Mouse (Mus musculus) cerebellum, adult 8-10 months (tissue): ENCODE data around the gene Klhdc7b.

Experiments
- DNase-seq: peaks from one replicate; pipeline ENCODE4 v3.0.0; 2022

Gene Klhdc7b

GRCm38 (mm10) chr15:89384617-89385016 is at the start of gene Klhdc7b:
Gene Klhdc7b, plus strand, starts transcription at chr15:89384917.
- no peak for DNase-seq

DNA sequence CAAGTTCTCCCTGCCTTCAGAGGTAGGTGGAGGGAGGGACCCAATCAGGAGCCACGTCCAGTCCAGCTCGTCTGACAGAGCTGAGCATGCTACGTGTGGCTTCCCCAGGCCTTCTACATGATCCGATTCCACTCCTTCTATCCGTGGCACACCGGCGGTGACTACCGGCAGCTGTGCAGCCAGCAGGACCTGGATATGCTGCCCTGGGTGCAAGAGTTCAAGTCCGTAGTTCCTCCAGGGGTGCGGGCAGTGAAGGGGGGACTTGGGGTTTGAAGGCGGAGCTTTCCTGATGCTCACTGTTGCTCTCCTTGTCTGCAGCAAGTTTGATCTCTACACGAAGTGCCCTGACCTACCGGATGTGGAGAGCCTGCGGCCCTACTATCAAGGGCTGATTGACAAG is 48.3 kb upstream of the Klhdc7b start:
- DNase-seq = no peak

- DNase-seq = no peak
Measured at GRCm38 (mm10) chr15:89339696-89340095, 45.0 kb upstream of the Klhdc7b start.

- DNase-seq = no peak
Measured at GRCm38 (mm10) chr15:89340136-89340535, 44.6 kb upstream of the Klhdc7b start.

DNA sequence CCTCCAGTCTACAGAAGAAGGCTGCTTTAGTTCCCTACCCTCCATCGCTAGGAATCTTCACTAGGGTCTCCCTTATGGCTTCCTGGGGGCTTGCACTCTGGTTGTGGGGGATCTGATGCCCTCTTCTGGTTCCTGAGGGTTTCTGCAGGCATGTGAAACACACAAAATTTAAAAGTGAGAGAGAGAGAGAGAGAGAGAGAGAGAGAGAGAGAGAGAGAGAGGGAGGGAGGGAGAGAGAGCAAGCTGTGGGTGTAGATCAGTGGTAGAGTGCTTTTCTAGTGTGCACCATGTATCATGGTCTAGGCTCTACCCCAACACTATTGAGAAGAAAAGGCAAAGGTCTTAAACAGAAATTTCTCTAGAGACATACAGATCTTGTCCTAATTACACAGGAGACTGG is 43.0 kb upstream of the Klhdc7b start:
- DNase-seq = no peak

DNA sequence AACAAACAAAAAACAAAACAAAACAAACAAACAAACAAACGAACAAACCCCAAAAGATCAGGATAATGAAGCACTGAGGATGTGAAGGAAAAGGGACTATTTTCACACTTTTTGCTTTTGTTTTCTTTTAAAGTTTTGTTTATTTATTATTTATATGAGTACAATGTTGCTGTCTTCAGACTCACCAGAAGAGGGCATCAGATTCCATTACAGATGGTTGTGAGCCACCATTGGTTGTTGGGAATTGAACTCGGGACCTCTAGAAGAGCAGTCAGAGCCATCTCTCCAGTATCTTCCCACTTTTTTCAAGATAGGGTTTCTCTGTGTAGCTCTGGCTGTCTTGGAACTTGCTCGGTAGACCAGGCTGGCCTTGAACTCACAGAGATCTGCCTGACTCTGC is 41.4 kb upstream of the Klhdc7b start:
- DNase-seq = no peak

DNA sequence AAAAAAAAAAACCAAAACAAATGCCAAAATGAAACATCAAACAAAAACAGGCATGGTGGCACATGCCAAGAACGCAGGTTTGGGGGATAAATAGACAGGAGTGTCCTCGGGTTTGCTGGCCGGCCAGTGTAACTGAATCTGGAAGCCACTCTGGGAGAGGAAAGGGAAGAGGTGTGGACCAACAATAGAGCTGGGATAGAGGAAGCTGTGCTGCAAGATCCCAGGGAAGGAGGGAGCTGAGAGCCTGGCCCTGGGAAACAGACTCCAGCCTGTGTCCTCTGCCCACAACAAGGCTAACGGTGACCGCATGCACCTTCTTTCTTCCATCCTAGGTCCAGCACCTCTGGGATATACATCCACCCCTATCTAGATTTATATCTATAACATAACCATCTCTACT is 34.3 kb upstream of the Klhdc7b start:
- DNase-seq = no peak

DNA sequence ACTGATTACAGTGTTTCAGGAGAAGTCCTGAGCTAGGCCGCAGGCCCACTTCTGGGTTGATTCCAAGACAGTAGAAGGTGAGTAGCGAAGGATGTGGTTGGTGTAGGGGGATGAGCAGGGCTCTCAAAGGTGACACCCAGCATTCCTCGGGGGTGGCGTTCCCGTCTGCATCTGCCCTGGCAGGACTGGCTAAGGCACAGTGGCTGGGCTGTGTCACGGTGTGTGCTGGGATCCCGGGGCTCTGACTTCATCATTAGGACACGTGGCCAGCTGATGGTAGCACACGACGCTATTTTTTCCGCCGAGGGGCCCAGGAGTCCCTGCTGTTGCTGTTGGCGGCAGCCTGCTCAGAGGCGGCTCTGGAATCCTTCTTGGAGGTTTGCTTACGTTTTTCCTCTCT is 33.4 kb upstream of the Klhdc7b start:
- no peak for DNase-seq

- no peak for DNase-seq
Measured at GRCm38 (mm10) chr15:89352054-89352453, 32.7 kb upstream of the Klhdc7b start.

DNA sequence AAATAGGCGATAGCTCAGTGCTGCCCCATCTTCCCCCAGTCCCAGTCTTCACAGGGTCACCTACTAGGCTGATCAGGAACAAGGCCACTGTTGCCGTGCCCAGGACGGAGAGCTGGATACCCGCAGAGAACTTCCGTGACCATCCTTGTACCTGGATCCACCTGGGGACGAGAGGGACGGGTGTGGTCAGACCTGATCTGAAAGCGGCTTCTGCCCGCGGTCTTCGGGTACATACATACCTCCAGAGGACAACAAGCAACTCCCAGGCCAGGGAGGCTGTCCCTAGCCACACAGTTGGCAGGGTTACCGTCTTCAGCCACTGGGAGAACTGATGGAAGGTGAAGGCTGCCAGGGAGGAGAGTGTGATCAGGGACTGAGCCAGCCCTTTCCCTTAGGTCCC is 31.9 kb upstream of the Klhdc7b start:
- DNase-seq = no peak

- DNase-seq = no peak
Measured at GRCm38 (mm10) chr15:89353837-89354236, 30.9 kb upstream of the Klhdc7b start.

GRCm38 (mm10) chr15:89354455-89354854 is 30.3 kb upstream of the Klhdc7b start:
- no peak for DNase-seq

DNA sequence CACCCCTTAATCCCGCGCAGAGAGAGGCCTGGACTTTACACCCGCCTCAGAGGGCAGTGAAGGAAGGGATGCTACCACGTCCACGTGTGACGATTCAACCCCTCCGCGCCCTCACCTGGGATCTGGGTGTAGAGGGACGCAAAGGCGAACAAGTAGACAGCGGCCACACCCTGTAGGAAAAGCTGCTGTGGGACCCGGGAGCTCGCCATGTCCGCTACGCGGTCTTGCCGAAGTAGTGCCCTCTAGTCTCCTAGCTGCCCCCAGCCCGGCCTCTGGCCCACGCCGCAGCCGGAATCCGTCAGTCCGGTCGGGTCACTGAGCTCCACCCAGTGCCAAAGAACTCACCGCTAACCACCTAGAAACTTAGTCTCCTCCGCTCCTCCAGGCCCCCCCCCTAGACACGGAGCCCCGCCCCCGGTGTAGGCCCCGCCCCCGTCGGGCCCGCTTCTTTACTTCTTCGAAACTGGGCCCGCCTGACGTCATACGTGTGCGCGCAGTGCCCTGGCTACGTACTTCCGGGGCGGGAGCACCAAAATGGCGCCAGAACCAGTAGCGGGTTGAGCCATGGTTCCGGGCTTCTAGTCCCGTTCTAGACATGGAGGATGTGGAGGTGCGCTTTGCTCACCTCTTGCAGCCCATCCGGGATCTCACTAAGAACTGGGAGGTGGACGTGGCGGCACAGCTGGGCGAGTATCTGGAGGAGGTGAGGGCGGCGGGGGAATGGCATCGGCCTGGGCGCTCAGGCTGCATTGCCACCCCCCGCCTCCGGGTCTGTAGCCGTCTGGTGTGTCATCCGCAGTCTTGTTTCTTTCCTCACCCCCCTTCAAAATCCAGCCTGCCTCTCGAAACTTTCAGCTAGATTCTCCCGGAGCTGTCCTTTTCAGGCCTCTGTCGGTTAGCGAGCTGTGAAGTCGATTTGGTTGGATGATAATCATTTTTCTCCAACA is 29.2 kb upstream of the Klhdc7b start, which contains the start of the genes Lmf2 and Ncaph2:
Lmf2 (minus strand) TSS at position 419 of the 947 bp plus-strand sequence.
Ncaph2 (plus strand) TSS at position 479 of the 947 bp plus-strand sequence.
- peak; percentile 93 for DNase-seq

GRCm38 (mm10) chr15:89356372-89356771 is 28.3 kb upstream of the Klhdc7b start:
- no peak for DNase-seq

GRCm38 (mm10) chr15:89358784-89359183 is 25.9 kb upstream of the Klhdc7b start:
- no peak for DNase-seq

- DNase-seq = no peak
Measured at GRCm38 (mm10) chr15:89363051-89363450, 21.7 kb upstream of the Klhdc7b start.

- DNase-seq = peak; percentile 87
Measured at GRCm38 (mm10) chr15:89365141-89365551, 19.6 kb upstream of the Klhdc7b start.

DNA sequence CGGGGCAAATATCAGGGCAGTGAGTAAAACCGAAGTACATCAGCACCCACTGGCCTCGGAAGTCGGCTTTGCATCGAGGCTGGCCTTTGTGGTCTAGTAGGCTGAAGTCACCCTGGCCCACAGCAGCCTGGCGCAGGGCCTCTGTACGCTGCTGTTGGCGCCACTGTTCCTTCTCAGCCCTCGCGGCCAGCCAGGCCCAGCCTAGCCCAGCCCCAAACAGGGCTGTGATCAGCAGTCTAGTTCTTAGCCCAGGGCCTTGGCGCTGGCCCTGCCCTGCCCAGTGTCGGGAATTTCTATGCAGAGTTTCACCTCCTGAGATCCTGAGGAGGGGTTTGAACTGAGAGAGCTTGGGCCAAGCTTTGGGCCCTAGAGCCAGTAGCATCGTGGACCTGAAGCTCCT is 12.6 kb upstream of the Klhdc7b start:
- DNase-seq = no peak

DNA sequence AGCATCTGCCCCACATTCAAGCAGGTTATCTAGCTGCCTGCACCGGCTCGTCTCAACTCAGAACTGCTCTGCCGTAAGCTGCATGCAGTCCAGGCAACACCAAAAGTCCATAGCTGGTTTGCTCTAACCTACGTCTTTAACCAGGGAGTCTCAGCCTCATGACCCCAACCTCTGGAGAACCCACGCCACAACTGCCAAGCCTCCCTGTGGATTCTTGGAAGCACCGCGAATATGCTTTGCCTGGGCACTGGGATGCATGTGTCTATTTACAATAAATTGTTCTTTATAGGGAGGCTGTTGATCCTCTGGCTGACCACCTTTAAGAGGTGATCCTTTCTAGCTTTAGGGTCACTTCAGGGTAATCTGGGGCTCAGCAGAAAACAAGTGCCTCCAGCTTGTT is 12.2 kb upstream of the Klhdc7b start:
- no peak for DNase-seq

DNA sequence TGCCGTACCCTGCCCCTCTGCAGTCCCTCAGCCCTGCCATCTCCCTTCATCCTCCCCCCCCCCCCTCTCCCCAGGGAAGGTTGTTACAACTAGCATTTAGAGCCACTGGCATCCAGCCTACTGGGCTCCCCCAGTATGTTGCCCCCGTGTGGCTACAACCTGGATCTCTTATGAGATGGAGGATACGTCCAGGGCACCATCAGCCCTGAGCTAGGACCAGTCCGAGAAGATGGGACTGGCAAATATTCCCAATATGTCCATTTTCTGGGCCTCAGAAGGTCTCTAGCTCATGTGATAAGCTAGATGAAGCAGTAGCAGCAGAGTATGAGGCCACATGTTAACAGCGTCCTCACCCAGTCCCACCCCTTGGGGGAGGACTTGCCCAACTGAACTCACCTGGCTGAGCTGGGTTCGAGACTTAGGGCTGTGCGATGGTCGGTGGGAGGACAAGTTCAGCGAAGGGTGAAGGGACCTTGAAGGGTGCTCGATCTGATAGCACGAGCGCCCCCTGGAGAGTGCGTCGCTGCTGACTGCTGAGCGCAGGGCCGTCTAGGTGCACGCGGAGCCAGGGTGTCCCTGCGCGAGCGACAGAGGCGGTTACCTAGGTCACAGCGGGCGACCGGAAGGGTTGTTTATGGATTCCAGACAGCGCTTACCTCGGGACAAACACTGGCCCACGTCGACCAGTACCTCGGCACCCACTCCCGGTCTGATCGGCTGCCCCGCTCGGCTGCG is 11.5 kb upstream of the Klhdc7b start:
- DNase-seq = peak; percentile 79

DNA sequence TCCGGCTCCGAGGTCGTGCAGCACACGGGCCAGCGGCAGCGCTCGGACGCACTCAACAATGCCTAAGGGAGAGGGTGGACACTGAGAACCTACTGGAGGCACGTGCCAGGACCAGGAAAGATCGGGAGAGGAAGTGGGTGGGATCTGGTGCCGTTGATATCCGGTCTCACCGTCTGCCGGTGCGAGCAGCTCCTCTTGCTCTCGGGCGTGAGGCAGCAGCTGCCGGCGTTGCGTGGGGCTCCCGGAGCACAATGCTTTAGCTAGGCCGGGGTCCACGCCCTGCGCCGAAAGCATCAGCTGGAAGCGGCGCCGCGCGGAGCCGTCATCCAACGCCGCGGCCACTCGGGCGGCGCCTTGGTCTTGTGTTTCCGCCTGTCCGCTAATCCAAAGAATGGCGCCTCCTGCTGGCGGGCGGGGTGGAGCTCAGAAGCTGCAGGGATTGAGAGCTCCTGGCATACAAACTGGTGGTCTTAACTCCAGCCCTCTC is 10.9 kb upstream of the Klhdc7b start, which contains the start of gene Sco2:
Sco2 (minus strand) TSS at position 85 of the 487 bp plus-strand sequence.
- peak; percentile 96 for DNase-seq

GRCm38 (mm10) chr15:89374340-89374739 is 10.4 kb upstream of the Klhdc7b start:
- no peak for DNase-seq

- no peak for DNase-seq
Measured at GRCm38 (mm10) chr15:89374801-89375534, 9.7 kb upstream of the Klhdc7b start.
